Mouse (Mus musculus): ENCODE measurements around the gene Zfp599. TPM values are rescaled to one million over a fixed set of nuclear protein-coding genes. Genes with fewer than 3 reads are reported as not detected.

Zfp599 gene
- polyA plus RNA-seq, 1 experiment from 2014 or later = 5.1 TPM

GRCm38 (mm10) chr9:22216705-22217104 lies 43.0 kb downstream of the Zfp599 start:
- Histone ChIP-seq H3K4me2 (replicated peaks) (no peak overlapping the region), H3K4me3 (no peak overlapping the region), H3K36me3 (no peaks in the 10 kb centered on the region), H3K9ac (no peak overlapping the region), H3K27me3 (replicated peaks) (no peaks in the 10 kb centered on the region), H3K9me3 (no peaks in the 10 kb centered on the region), H3K27ac (no peak overlapping the region), H3K4me1 (no peaks in the 10 kb centered on the region)
- no peak for ATAC-seq (ENCODE audit: low FRiP score, low read depth)
- 53% methylated on average over 3 of the region's 3 CpGs for WGBS

GRCm38 (mm10) chr9:22214549-22214948 lies 45.1 kb downstream of the Zfp599 start:
- Histone ChIP-seq H3K36me3 (no peaks in the 10 kb centered on the region), H3K4me3 (no peak overlapping the region), H3K9ac (no peak overlapping the region), H3K27me3 (replicated peaks) (no peaks in the 10 kb centered on the region), H3K4me2 (replicated peaks) (no peak overlapping the region), H3K4me1 (no peaks in the 10 kb centered on the region), H3K9me3 (no peaks in the 10 kb centered on the region), H3K27ac (no peak overlapping the region)
- ATAC-seq (ENCODE audit: low FRiP score, low read depth) = no peak
- 92% methylated on average over 2 of the region's 2 CpGs for WGBS

DNA sequence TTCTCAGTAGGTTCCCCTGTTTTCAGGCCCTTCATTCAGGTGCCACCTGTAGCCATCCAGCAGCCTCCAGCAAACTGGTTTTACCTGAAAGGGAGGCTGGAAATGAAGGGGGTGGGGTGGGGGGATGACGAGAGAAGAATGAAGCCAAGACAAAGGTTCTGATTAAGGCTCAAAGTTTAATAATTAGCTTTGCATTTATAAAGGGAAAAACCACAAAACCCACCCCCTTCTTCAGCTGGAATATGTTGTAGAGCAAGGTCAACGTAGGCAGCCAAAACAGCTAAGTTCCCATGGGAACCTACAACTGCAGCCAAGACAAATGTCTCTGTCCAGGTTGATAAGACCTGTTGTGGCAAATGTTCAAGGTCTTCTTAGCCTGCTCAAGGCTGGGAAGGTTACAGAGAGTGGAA lies 45.9 kb downstream of the Zfp599 start:
- H3K9me3 ChIP-seq = no peaks in the 10 kb centered on the region
- no peaks in the 10 kb centered on the region for H3K27me3 ChIP-seq (replicated peaks)
- H3K4me2 ChIP-seq (replicated peaks) = no peak overlapping the region
- no peak overlapping the region for H3K4me3 ChIP-seq
- H3K9ac ChIP-seq = no peak overlapping the region
- H3K4me1 ChIP-seq = no peaks in the 10 kb centered on the region
- H3K27ac ChIP-seq = no peak overlapping the region
- no peaks in the 10 kb centered on the region for H3K36me3 ChIP-seq
- ATAC-seq (ENCODE audit: low FRiP score, low read depth) = no peak
- 72% methylated on average over 2 of the region's 2 CpGs for WGBS

Other genes starting within 250 kb of the Zfp599 start
- gene Elavl3, start 207.9 kb downstream of the Zfp599 start, polyA plus RNA-seq (2016; fragmentation: Nextera tagmentation; extraction: Ambion mirVana) = 73.5 and 77.9 TPM in 2 replicates
- gene Gm49318, start 188.6 kb downstream of the Zfp599 start, polyA plus RNA-seq (2016; fragmentation: Nextera tagmentation; extraction: Ambion mirVana) = not detected in 2 replicates
- gene Zfp653, start 188.5 kb downstream of the Zfp599 start, polyA plus RNA-seq (2016; fragmentation: Nextera tagmentation; extraction: Ambion mirVana) = 19.6 and 20.7 TPM in 2 replicates
- 46.7 and 47.3 TPM in 2 replicates for gene Ecsit, start 174.5 kb downstream of the Zfp599 start, polyA plus RNA-seq (2016; fragmentation: Nextera tagmentation; extraction: Ambion mirVana)
- 0.39 and 1.4 TPM in 2 replicates for gene Cnn1, start 160.7 kb downstream of the Zfp599 start, polyA plus RNA-seq (2016; fragmentation: Nextera tagmentation; extraction: Ambion mirVana)
- 171 and 172 TPM in 2 replicates for gene Elof1, start 142.7 kb downstream of the Zfp599 start, polyA plus RNA-seq (2016; fragmentation: Nextera tagmentation; extraction: Ambion mirVana)
- 5.2 and 5.8 TPM in 2 replicates for gene Acp5, start 124.2 kb downstream of the Zfp599 start, polyA plus RNA-seq (2016; fragmentation: Nextera tagmentation; extraction: Ambion mirVana)
- 63.2 and 68.4 TPM in 2 replicates for gene Pigyl, start 103.0 kb downstream of the Zfp599 start, polyA plus RNA-seq (2016; fragmentation: Nextera tagmentation; extraction: Ambion mirVana)
- gene Zfp872, start 71.8 kb downstream of the Zfp599 start, polyA plus RNA-seq (2016; fragmentation: Nextera tagmentation; extraction: Ambion mirVana) = 0.13 and 0.33 TPM in 2 replicates
- gene Zfp809, start 34.2 kb downstream of the Zfp599 start, polyA plus RNA-seq (2016; fragmentation: Nextera tagmentation; extraction: Ambion mirVana) = 10.6 and 10.8 TPM in 2 replicates
- 36.3 and 38.8 TPM in 2 replicates for gene Zfp810, start 47.8 kb upstream of the Zfp599 start, polyA plus RNA-seq (2016; fragmentation: Nextera tagmentation; extraction: Ambion mirVana)
- gene Anln, start 129.3 kb upstream of the Zfp599 start, polyA plus RNA-seq (2016; fragmentation: Nextera tagmentation; extraction: Ambion mirVana) = 23.9 and 26.9 TPM in 2 replicates
- gene 9530077C05Rik, start 151.6 kb upstream of the Zfp599 start, polyA plus RNA-seq (2016; fragmentation: Nextera tagmentation; extraction: Ambion mirVana) = 6.2 and 6.7 TPM in 2 replicates
- not detected in 2 replicates for gene Gm17545, start 194.4 kb upstream of the Zfp599 start, polyA plus RNA-seq (2016; fragmentation: Nextera tagmentation; extraction: Ambion mirVana)
- gene Rp9, start 209.8 kb upstream of the Zfp599 start, polyA plus RNA-seq (2016; fragmentation: Nextera tagmentation; extraction: Ambion mirVana) = 57.3 TPM in 2 replicates
- 18.4 and 18.5 TPM in 2 replicates for gene Bbs9, start 215.8 kb upstream of the Zfp599 start, polyA plus RNA-seq (2016; fragmentation: Nextera tagmentation; extraction: Ambion mirVana)